Mouse (Mus musculus): Measurements from ENCODE around the gene Slc2a10. TPM values are rescaled to one million over a fixed set of nuclear protein-coding genes. Genes with fewer than 3 reads are reported as not detected.

The Slc2a10 gene
- polyA plus RNA-seq, 2 experiments: 0.13 to 0.23 TPM

DNA sequence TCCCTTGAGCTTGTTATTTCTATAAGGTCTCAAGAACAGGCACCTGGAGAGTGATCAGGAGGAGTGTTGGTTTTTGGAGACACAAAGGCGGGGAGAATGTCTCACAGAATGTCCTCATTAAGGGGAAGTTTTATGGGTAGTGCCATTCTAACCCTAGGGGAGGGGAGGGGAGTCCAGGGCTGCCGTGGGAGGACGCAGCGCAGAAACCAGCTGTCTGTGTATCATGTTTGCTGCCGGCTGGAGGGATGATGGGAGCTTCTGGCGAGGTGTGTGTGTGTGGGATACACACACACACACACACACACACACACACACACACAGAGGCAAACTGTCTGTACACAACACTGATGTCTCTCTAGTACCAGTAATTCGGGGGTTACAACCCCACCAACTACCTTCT, 8.8 kb downstream of the Slc2a10 start:
- 38% methylated on average over 7 of the region's 7 CpGs for WGBS (ENCODE audit: insufficient replicate concordance)
- Histone ChIP-seq H3K4me3 (ENCODE audit: insufficient read depth in 1 of 2, low read depth in 2 of 2, low read length in 2 of 2) (no peak overlapping the region), H3K27ac (no peak overlapping the region), H3K9ac (replicated peaks) (no peak overlapping the region), H3K4me2 (ENCODE audit: low read depth) (no peak overlapping the region), H3K9me3 (ENCODE audit: control insufficient read depth, low read length) (no peaks in the 10 kb centered on the region), H3K36me3 (replicated peaks; ENCODE audit: control insufficient read depth, insufficient read depth, low read depth) (no peaks in the 10 kb centered on the region), H3K27me3 (ENCODE audit: control insufficient read depth, insufficient read depth, low read length) (no peaks in the 10 kb centered on the region), H3K4me1 (replicated peaks; ENCODE audit: control insufficient read depth in 2 of 2, insufficient read depth in 2 of 2, low read length in 1 of 2) (no peaks in the 10 kb centered on the region)
- ATAC-seq (ENCODE audit: insufficient read depth) (no peak), DNase-seq (ENCODE audit: low read depth in 3 of 3, low spot score in 3 of 3) (no peak)
- TF ChIP-seq EP300 (IDR thresholded peaks at IDR 0.05; ENCODE audit: low read depth): no peak
- no peak for TF ChIP-seq CTCF (IDR thresholded peaks at IDR 0.05; ENCODE audit: low read depth)

DNA sequence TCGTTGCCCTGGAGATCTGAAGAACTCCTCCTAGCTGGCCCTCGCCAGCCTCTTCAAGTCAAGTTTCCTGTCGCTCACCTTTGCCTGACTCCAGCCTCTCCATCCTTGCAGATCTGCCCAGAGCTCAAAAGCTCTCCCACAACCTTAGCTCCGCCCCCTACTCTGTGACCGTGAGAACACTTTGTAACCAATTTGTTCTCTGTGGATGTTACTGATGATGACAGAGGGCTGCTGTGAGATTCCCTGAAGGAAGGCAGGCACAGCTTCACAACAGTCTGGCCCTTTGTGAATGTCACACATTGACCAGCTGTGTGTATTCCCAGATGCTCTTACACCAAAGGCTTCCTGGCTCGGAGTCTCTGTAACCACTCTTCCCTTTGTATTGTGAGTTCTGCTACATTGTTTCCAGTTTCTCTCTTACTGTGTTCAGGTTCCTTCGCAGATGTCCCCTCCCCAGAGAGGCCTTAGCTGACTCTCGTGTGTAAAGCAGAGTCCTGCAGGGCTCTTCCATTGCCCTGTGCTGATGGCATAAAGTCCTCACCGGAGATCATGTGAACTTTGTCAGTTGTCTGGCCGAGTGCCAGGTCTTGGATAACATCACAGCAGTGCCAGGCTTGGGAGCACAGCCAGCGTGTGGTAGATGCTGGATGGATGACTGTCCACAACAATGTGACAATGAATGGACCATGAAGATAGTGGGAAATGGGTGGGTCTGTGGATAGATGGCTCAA, 9.4 kb downstream of the Slc2a10 start:
- H3K9me3 ChIP-seq (ENCODE audit: control insufficient read depth, low read length): no peaks in the 10 kb centered on the region
- H3K36me3 ChIP-seq (replicated peaks; ENCODE audit: control insufficient read depth, insufficient read depth, low read depth): no peaks in the 10 kb centered on the region
- H3K4me3 ChIP-seq (ENCODE audit: insufficient read depth in 1 of 2, low read depth in 2 of 2, low read length in 2 of 2): no peak overlapping the region
- no peak overlapping the region for H3K9ac ChIP-seq (replicated peaks)
- no peaks in the 10 kb centered on the region for H3K27me3 ChIP-seq (ENCODE audit: control insufficient read depth, insufficient read depth, low read length)
- no peak overlapping the region for H3K4me2 ChIP-seq (ENCODE audit: low read depth)
- TF ChIP-seq CTCF (IDR thresholded peaks at IDR 0.05; ENCODE audit: low read depth) (no peak), EP300 (IDR thresholded peaks at IDR 0.05; ENCODE audit: low read depth) (no peak)
- H3K4me1 ChIP-seq (replicated peaks; ENCODE audit: control insufficient read depth in 2 of 2, insufficient read depth in 2 of 2, low read length in 1 of 2): no peaks in the 10 kb centered on the region
- 33% methylated on average over 11 of the region's 11 CpGs for WGBS (ENCODE audit: insufficient replicate concordance)
- no peak overlapping the region for H3K27ac ChIP-seq
- ATAC-seq (ENCODE audit: insufficient read depth) (no peak), DNase-seq (ENCODE audit: low read depth in 3 of 3, low spot score in 3 of 3) (no peak)

DNA sequence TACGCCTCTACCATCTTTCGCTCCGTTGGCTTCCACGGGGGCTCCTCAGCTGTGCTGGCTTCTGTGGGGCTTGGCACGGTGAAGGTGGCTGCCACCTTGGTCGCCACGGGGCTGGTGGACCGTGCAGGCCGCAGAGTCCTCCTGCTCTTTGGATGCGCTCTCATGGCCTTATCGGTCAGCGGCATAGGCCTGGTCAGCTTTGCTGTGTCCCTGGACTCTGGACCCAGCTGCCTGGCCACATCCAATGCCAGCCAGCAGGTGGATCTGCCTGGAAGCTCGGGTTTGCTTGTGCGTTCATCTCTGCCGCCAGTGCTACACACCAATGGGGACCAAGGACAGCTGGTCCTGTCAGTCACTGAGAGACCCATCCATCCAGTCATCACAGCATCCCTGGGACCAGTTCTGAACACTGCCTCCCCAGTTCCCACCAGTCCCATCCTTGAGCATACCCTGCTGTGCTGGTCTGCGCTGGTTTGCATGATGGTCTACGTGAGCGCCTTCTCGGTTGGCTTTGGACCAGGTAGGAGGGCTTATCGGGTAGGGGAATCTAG, 11.7 kb downstream of the Slc2a10 start:
- Histone ChIP-seq H3K27ac (no peak overlapping the region), H3K4me2 (ENCODE audit: low read depth) (no peak overlapping the region), H3K4me3 (ENCODE audit: insufficient read depth in 1 of 2, low read depth in 2 of 2, low read length in 2 of 2) (no peak overlapping the region), H3K27me3 (ENCODE audit: control insufficient read depth, insufficient read depth, low read length) (no peaks in the 10 kb centered on the region), H3K9me3 (ENCODE audit: control insufficient read depth, low read length) (no peaks in the 10 kb centered on the region), H3K9ac (replicated peaks) (no peak overlapping the region), H3K36me3 (replicated peaks; ENCODE audit: control insufficient read depth, insufficient read depth, low read depth) (no peaks in the 10 kb centered on the region), H3K4me1 (replicated peaks; ENCODE audit: control insufficient read depth in 2 of 2, insufficient read depth in 2 of 2, low read length in 1 of 2) (no peaks in the 10 kb centered on the region)
- ATAC-seq (ENCODE audit: insufficient read depth) (no peak), DNase-seq (ENCODE audit: low read depth in 3 of 3, low spot score in 3 of 3) (no peak)
- 75% methylated on average over 20 of the region's 20 CpGs for WGBS (ENCODE audit: insufficient replicate concordance)
- TF ChIP-seq EP300 (IDR thresholded peaks at IDR 0.05; ENCODE audit: low read depth) (no peak), CTCF (IDR thresholded peaks at IDR 0.05; ENCODE audit: low read depth) (no peak)

DNA sequence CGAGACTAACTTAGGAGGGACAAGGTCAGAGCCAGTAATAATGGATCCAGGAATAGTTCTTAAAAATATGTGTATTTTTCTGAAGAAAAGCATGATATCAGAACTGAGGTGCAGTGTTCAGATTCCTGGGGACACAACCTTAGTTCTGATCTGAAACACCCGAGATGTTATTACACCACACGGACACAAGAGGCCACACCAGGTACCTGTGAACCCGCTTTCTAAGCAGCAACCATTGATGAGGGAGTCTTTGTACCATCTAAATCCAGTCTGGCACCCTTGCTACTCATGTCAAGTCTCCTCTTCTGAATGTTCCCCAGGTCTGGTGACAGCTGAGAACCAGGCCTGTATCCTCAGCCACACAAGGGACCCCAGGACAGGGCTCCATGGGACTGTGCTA, 22.0 kb downstream of the Slc2a10 start:
- H3K27ac ChIP-seq: no peak overlapping the region
- WGBS (ENCODE audit: insufficient replicate concordance): 33% methylated on average over 4 of the region's 4 CpGs
- no peak for TF ChIP-seq EP300 (IDR thresholded peaks at IDR 0.05; ENCODE audit: low read depth)
- TF ChIP-seq CTCF (IDR thresholded peaks at IDR 0.05; ENCODE audit: low read depth): no peak
- no peak overlapping the region for H3K4me2 ChIP-seq (ENCODE audit: low read depth)
- no peaks in the 10 kb centered on the region for H3K4me1 ChIP-seq (replicated peaks; ENCODE audit: control insufficient read depth in 2 of 2, insufficient read depth in 2 of 2, low read length in 1 of 2)
- no peaks in the 10 kb centered on the region for H3K9me3 ChIP-seq (ENCODE audit: control insufficient read depth, low read length)
- no peak overlapping the region for H3K9ac ChIP-seq (replicated peaks)
- ATAC-seq (ENCODE audit: insufficient read depth): no peak
- H3K27me3 ChIP-seq (ENCODE audit: control insufficient read depth, insufficient read depth, low read length): no peaks in the 10 kb centered on the region
- H3K4me3 ChIP-seq (ENCODE audit: insufficient read depth in 1 of 2, low read depth in 2 of 2, low read length in 2 of 2): no peak overlapping the region
- no peak for DNase-seq (ENCODE audit: low read depth in 3 of 3, low spot score in 3 of 3)
- H3K36me3 ChIP-seq (replicated peaks; ENCODE audit: control insufficient read depth, insufficient read depth, low read depth): no peaks in the 10 kb centered on the region

DNA sequence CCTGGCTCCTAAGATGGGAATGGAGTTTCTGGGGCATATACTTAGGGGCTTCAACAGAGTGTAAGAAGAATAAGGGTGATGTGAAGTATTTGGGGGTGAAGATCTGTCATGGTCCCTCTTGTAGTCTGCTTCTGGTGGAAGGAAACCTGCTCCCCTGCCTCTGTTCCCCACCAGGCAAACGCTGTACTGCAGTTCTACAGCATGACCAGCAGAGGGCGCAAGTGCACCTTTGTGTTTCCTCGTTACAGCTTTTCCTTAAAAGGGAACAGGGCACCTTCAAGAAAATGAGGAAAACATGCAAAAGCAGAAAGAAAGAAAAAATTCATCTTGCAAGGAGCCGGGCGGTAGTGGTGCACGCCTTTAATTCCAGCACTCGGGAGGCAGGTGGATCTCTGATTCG, 25.5 kb downstream of the Slc2a10 start:
- H3K4me1 ChIP-seq (replicated peaks; ENCODE audit: control insufficient read depth in 2 of 2, insufficient read depth in 2 of 2, low read length in 1 of 2): no peaks in the 10 kb centered on the region
- H3K4me2 ChIP-seq (ENCODE audit: low read depth): no peak overlapping the region
- no peaks in the 10 kb centered on the region for H3K9me3 ChIP-seq (ENCODE audit: control insufficient read depth, low read length)
- WGBS (ENCODE audit: insufficient replicate concordance): 13% methylated on average over 8 of the region's 8 CpGs
- TF ChIP-seq EP300 (IDR thresholded peaks at IDR 0.05; ENCODE audit: low read depth): no peak
- TF ChIP-seq CTCF (IDR thresholded peaks at IDR 0.05; ENCODE audit: low read depth): peak; percentile 96
- ATAC-seq (ENCODE audit: insufficient read depth) (no peak), DNase-seq (ENCODE audit: low read depth in 3 of 3, low spot score in 3 of 3) (peak in 1 of 3 experiments; percentile 14)
- H3K27me3 ChIP-seq (ENCODE audit: control insufficient read depth, insufficient read depth, low read length): no peaks in the 10 kb centered on the region
- H3K27ac ChIP-seq: no peak overlapping the region
- H3K4me3 ChIP-seq (ENCODE audit: insufficient read depth in 1 of 2, low read depth in 2 of 2, low read length in 2 of 2): no peak overlapping the region
- H3K36me3 ChIP-seq (replicated peaks; ENCODE audit: control insufficient read depth, insufficient read depth, low read depth): no peaks in the 10 kb centered on the region
- no peak overlapping the region for H3K9ac ChIP-seq (replicated peaks)
